Mouse (Mus musculus) ES-Bruce4 (cell line): ENCODE measurements around the gene Katnbl1.

Experiments used
- EP300 ChIP-seq: IDR thresholded peaks from 2 replicates; pipeline ENCODE4 v1.6.1; 2011; ENCODE audit warnings: low read depth, low read length; ENCODE audit not compliant: insufficient read depth
- POLR2A ChIP-seq: IDR thresholded peaks from one replicate; pipeline ENCODE4 v1.8.1; 2011; ENCODE audit warnings: low read length; ENCODE audit not compliant: insufficient read depth

DNA sequence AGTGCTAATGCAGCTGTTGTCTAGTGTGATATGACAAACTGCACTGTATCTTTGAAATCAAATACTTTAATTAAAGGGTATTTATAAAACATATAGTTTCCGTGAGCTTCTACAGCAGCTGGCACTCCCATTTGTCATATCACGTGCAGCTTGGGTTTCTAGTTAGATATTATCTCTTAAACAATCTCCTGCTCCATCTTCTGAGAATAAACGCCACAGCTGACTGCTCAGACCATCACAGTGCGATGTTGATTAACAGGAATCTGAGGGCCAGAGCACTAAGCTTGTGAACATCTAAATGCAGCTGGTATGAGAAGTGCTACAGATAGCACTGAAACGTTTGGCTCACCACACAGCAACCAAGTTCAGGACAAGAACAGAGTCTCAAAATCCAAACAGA, 51.4 kb downstream of the Katnbl1 start:
- no peak for TF ChIP-seq POLR2A
- no peak for TF ChIP-seq EP300
